Mouse (Mus musculus): ENCODE data around the gene Frrs1.

- TF ChIP-seq GATA1 (IDR thresholded peaks at IDR 0.05; ENCODE audit: low read length) (no peak), TAL1 (IDR thresholded peaks at IDR 0.05; ENCODE audit: low read length) (no peak)
These were observed 42.0 kb upstream of the Frrs1 start for GRCm38 (mm10) chr3:116817231-116817630.

All from erythroblast, embryonic 14.5 days (primary cell).